Mouse (Mus musculus) kidney, adult 2 months (tissue): ENCODE results near the gene Hook2. TPM values are rescaled to one million over a fixed set of nuclear protein-coding genes. Genes with fewer than 3 reads are reported as not detected.

Experiments used
- DNase-seq: peaks from one replicate; pipeline ENCODE4 v3.0.0; 2021
- H3K27ac ChIP-seq: fragments of 200-500 bp; 2 replicates; pipeline ENCODE4 v1.5.1; 2012; ENCODE audit warnings: low read depth, low read length, control low read depth, inconsistent platforms; ENCODE audit not compliant: insufficient read depth
- H3K27me3 ChIP-seq: fragments of 200-500 bp; replicated peaks from 2 replicates; pipeline ENCODE4 v1.6.1; 2012; ENCODE audit warnings: mild to moderate bottlenecking, moderate library complexity, low read length, inconsistent platforms; ENCODE audit not compliant: control insufficient read depth, insufficient read depth
- H3K36me3 ChIP-seq: fragments of 200-500 bp; 2 replicates; pipeline ENCODE4 v1.6.1; 2012; ENCODE audit warnings: mild to moderate bottlenecking, moderate library complexity, low read length, inconsistent platforms; ENCODE audit not compliant: control insufficient read depth, insufficient read depth
- H3K4me1 ChIP-seq: fragments of 200-500 bp; 2 replicates; pipeline ENCODE4 v1.6.1; 2011; ENCODE audit warnings: low read length; ENCODE audit not compliant: control insufficient read depth, insufficient read depth
- H3K4me3 ChIP-seq: fragments of 200-500 bp; 2 replicates; pipeline ENCODE4 v1.5.1; 2011; ENCODE audit warnings: mild to moderate bottlenecking, low read depth, low read length, control low read depth; ENCODE audit not compliant: insufficient read depth
- CTCF ChIP-seq: fragments of 200-500 bp; conservative IDR thresholded peaks from 2 replicates; pipeline ENCODE4 v1.5.1; 2011; ENCODE audit warnings: low read depth, mild to moderate bottlenecking, control low read depth, low read length, moderate library complexity, mixed read lengths; ENCODE audit not compliant: insufficient read depth, insufficient read length
- POLR2A ChIP-seq: fragments of 200-500 bp; IDR thresholded peaks from one replicate; pipeline ENCODE4 v1.6.1; 2011; ENCODE audit warnings: low read depth, low read length, control low read depth
- WGBS: fragments of 180-500 bp; shearing (Covaris S2); methylation state at CpG from one replicate; pipeline ENCODE4 v1.1.7; 2018; 5-methylcytosine and 5-hydroxymethylcytosine counted together
- polyA plus RNA-seq: library from polyadenylated mRNA; depleted of rRNA; stranded (reverse); fragments of >200 nt; gene quantifications from 2 replicates; pipeline ENCODE4 v1.2.3, GENCODE M21; 2012

Hook2 gene
- polyA plus RNA-seq, 1 experiment, result 34.6 TPM

DNA sequence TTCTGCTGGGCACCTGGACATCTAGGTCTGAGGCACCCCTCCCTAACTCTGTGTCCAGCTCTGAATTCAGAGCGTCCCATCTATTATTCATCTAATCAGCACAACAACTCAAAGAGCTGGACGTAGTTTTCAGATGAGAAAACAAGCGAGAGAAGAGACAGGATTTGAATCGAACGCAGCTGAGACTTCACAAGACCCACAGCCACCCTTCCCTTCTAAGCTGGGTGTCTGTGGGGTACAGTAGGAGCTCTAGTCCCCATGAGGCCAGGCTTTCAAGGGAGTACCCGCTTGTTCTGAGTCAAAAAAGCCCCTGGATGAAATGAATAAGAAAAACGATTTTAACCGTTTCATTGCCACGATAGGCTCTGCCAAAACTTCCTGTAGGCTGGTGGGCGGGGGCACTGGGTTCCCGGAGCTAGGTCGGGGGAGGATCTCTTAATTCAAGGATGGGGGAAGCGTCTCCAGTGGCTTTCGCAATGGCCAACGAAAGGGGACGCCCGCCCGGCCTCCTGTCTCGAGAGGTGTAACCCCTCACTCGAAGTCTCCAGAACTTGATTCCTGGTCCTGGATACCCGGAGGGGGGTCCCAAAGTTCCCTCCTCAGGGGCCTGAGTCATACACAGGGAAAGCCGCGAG, 5.2 kb upstream of the Hook2 start:
- WGBS, result 2% methylated on average over 23 of the region's 23 CpGs
- no peak for DNase-seq
- TF ChIP-seq POLR2A (no peak), CTCF (no peak)

DNA sequence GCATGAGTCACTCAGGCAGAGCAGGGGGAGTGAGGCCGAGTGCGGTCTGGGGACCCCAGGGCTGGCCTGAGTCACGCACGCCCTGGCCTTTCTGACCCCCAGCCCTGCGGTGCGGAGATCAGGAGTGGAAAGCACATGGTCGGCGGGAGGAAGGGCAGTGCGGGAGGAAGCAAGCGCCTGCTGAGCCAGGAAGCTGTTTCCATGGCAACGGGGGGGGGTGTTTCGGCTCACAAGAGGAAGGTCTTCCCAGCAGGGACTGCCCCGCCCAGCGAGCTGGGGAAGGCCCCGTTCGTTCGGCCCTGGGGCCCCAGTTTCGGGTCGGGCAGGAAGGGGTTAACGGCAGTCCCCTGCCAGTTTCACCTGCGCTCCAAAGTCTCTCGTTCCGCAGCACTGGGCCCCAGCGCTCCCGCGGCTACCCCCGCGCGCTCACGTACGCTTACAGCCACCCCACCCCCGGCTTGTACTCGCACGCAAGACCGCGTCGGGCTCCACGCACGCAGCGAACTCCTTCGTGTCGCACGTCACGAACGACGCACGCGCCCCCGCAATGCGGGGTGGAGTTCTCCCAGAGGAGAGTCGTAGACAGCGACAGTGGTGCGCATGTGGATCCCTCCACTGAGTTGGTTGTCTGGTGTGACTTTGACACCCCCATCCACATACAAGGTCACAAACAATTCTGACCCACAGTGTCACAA, 4.6 kb upstream of the Hook2 start:
- no peaks in the 10 kb centered on the region for H3K27me3 ChIP-seq
- peak overlapping the region; percentile 84 for H3K27ac ChIP-seq
- no peaks in the 10 kb centered on the region for H3K36me3 ChIP-seq
- WGBS, result under 1% methylated on average over 53 of the region's 53 CpGs
- peak; percentile 96 for DNase-seq
- no peak for TF ChIP-seq CTCF
- H3K4me1 ChIP-seq, result peaks cover 40% of the 10 kb centered on the region
- H3K4me3 ChIP-seq, result peak overlapping the region; percentile 34

More for the DNA sequence above, 5.2 kb upstream of the Hook2 start:
- H3K4me1 ChIP-seq, result peaks cover 45% of the 10 kb centered on the region
- no peaks in the 10 kb centered on the region for H3K36me3 ChIP-seq
- peak overlapping the region; percentile 34 for H3K4me3 ChIP-seq
- no peaks in the 10 kb centered on the region for H3K27me3 ChIP-seq
- peak overlapping the region; percentile 84 for H3K27ac ChIP-seq

DNA sequence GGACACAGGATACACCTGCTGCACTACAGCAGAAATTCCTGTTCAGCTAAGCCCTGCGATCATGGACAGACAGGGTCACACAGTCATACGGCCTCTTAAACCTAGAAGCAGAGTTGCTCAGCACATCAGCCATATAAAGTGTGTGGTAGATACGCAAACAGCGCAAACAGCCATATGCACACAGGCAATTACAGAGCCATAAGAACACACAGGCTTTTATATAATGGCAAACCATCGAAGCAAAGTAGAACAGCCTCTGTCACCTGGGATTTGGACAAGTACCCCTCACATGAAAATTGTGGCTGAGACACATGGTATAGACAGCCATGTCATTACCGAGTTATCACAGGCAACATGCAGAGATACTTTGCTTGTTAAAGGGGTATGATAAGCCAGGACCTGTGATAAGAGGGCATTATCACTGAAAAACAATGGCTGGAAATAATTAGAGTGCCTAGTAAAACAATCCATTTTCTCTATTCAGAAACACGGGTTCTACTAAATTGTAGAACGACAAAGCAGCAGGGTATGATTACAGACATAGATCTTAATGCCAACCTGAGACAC, 3.9 kb upstream of the Hook2 start:
- H3K36me3 ChIP-seq, result no peaks in the 10 kb centered on the region
- TF ChIP-seq POLR2A, result no peak
- no peak for TF ChIP-seq CTCF
- DNase-seq, result no peak
- WGBS, result 43% methylated on average over 8 of the region's 8 CpGs
- H3K27me3 ChIP-seq, result no peaks in the 10 kb centered on the region
- H3K4me1 ChIP-seq, result peaks cover 34% of the 10 kb centered on the region
- H3K4me3 ChIP-seq, result peak overlapping the region; percentile 34
- peak overlapping the region; percentile 84 for H3K27ac ChIP-seq

DNA sequence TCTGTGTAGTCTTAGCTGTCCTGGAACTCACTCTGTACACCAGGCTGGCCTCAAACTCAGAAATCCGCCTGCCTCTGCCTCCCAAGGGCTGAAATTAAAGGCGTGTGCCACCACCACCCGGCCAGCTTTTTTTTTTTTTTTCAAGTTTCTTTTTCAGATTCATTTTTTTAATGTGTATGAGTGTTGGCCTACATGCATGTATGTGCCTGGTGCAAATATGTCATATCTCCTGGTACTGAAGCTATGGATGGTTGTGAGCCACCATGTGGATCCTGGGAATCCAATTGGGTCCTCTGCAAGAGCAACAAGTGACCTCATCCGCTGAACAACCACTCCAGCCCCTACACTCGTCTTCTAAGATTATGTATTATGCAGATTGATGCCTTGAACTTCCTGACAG, 3.0 kb upstream of the Hook2 start:
- Histone ChIP-seq H3K4me1 (peaks cover 25% of the 10 kb centered on the region), H3K36me3 (no peaks in the 10 kb centered on the region), H3K27me3 (no peaks in the 10 kb centered on the region), H3K27ac (no peak overlapping the region), H3K4me3 (no peak overlapping the region)
- 88% methylated on average over 5 of the region's 5 CpGs for WGBS
- DNase-seq, result no peak
- no peak for TF ChIP-seq CTCF
- TF ChIP-seq POLR2A, result no peak

DNA sequence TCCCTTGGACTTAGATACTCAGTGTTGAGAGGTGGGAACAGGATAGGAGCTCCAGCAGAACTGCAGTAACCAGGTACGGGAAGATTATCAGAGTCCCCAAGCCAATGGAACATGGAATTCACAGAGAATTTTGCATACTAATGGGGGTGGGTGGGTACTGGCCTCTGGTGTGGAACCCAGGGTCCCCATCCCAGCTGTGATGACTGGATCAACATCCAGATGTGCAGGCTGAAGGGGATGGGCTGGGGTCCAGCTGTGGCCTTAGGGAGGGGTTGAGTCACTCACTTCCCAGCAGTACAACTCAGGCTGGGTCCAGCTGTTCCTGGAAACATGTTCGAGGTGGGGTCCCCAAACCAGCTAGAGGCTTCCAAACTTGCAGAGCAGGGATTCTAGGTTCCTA, 2.5 kb upstream of the Hook2 start:
- WGBS, result 75% methylated on average over 2 of the region's 2 CpGs
- Histone ChIP-seq H3K36me3 (no peaks in the 10 kb centered on the region), H3K27ac (no peak overlapping the region), H3K27me3 (no peaks in the 10 kb centered on the region), H3K4me1 (peaks cover 20% of the 10 kb centered on the region), H3K4me3 (no peak overlapping the region)
- DNase-seq, result no peak
- TF ChIP-seq CTCF (no peak), POLR2A (no peak)

DNA sequence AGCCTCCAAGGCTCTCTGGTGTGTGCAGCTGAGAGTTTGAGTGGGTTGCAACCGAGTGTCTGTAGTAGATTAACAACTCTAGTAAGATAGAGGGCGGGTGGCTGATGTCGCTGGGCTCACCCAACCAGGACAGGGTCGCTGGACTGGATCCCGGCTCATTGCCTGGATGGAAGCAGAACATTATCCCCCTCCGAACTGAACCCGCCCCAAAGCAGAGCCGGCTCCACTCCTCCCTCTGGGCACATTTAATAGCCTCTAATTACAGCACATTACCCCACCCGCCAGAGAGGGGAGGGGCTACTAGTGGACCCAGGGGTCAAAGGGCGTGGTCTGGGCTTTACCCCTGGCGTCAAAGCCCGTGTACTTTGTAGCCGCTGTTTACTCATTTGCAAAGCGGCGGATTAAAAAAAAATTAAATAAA, 1.1 kb upstream of the Hook2 start:
- Histone ChIP-seq H3K27ac (peak overlapping the region; percentile 64), H3K27me3 (no peaks in the 10 kb centered on the region), H3K4me1 (peaks cover 17% of the 10 kb centered on the region), H3K4me3 (no peak overlapping the region), H3K36me3 (no peaks in the 10 kb centered on the region)
- 8% methylated on average over 15 of the region's 15 CpGs for WGBS
- DNase-seq, result peak; percentile 95
- TF ChIP-seq CTCF, result no peak
- no peak for TF ChIP-seq POLR2A

DNA sequence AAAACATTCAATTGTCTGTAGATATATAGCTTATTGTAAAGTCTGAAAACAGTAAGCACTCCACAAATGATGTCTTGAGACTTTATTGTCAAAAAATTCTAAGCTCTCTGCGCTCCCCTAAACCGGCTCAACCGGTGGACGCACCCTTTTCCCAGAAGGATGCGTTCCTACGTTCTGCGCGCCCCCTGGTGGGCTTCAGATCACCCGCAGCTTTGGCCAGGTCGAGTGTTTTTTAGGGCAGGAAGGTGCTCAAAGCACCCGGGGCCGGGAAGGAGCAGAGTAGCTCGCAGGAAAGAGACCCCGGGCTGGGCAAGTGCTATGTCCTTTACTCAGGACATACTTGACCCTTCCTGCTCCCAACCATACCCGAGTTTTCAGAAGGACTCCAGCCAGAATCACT, 593 bp upstream of the Hook2 start:
- peak; percentile 89 for TF ChIP-seq CTCF
- no peak for TF ChIP-seq POLR2A
- Histone ChIP-seq H3K4me3 (peak overlapping the region; percentile 50), H3K27me3 (no peaks in the 10 kb centered on the region), H3K4me1 (peaks cover 13% of the 10 kb centered on the region; the same call in 1 of the 2 replicates), H3K27ac (peak overlapping the region; percentile 63), H3K36me3 (no peaks in the 10 kb centered on the region)
- 0% methylated on average over 15 of the region's 15 CpGs for WGBS
- peak; percentile 96 for DNase-seq
